Mouse (Mus musculus) intestine, postnatal 0 days (tissue): ENCODE measurements around the gene Slc10a7. TPM values are rescaled to one million over a fixed set of nuclear protein-coding genes. Genes with fewer than 3 reads are reported as not detected.

Experiments
- ATAC-seq: fragments of 200-750 bp; cut with Nextera tagmentation; 2 replicates; pipeline ENCODE4 v1.8.0; 2017; ENCODE audit warnings: mild to moderate bottlenecking, moderate TSS enrichment, moderate library complexity
- H3K27ac ChIP-seq: fragments of 300-500 bp; sonication (generic); 2 replicates; pipeline ENCODE4 v1.5.1; 2014; ENCODE audit warnings: mild to moderate bottlenecking, low read depth, low read length, moderate library complexity
- H3K27me3 ChIP-seq: fragments of 300-500 bp; sonication (generic); replicated peaks from 2 replicates; pipeline ENCODE4 v1.6.1; 2014; ENCODE audit warnings: low read length, mixed read lengths; ENCODE audit not compliant: control insufficient read depth, insufficient read depth
- H3K36me3 ChIP-seq: fragments of 300-500 bp; sonication (generic); 2 replicates; pipeline ENCODE4 v1.6.1; 2014; ENCODE audit warnings: mild to moderate bottlenecking, moderate library complexity; ENCODE audit not compliant: control insufficient read depth, insufficient read depth
- H3K4me1 ChIP-seq: fragments of 300-500 bp; sonication (generic); replicated peaks from 2 replicates; pipeline ENCODE4 v1.6.1; 2014; ENCODE audit warnings: antibody characterized with exemption, low read length, mixed read lengths; ENCODE audit not compliant: control insufficient read depth, insufficient read depth
- H3K4me2 ChIP-seq: fragments of 300-500 bp; sonication (generic); replicated peaks from 2 replicates; pipeline ENCODE4 v1.6.1; 2014; ENCODE audit warnings: low read depth, mild to moderate bottlenecking, moderate library complexity
- H3K4me3 ChIP-seq: fragments of 300-500 bp; sonication (generic); 2 replicates; pipeline ENCODE4 v1.5.1; 2014; ENCODE audit warnings: low read depth, low read length
- H3K9ac ChIP-seq: fragments of 300-500 bp; sonication (generic); 2 replicates; pipeline ENCODE4 v1.6.1; 2014; ENCODE audit warnings: mild to moderate bottlenecking, low read depth, low read length
- H3K9me3 ChIP-seq: fragments of 300-500 bp; sonication (generic); 2 replicates; pipeline ENCODE4 v1.6.1; 2016; ENCODE audit warnings: mixed run types; ENCODE audit not compliant: control insufficient read depth
- CTCF ChIP-seq: sonication (generic); IDR thresholded peaks from 2 replicates; pipeline ENCODE4 v1.5.1; 2016; ENCODE audit warnings: low read depth, mild to moderate bottlenecking, control low read depth, antibody characterized with exemption, moderate library complexity
- WGBS: fragments of 180-500 bp; shearing (Covaris S2); extraction: QIAGEN DNeasy Blood & Tissue Kit; methylation state at CpG from one replicate; pipeline ENCODE4 v1.1.7; 2014; 5-methylcytosine and 5-hydroxymethylcytosine counted together
- polyA plus RNA-seq: library from polyadenylated mRNA; unstranded; fragments of >200 nt; fragmentation: Nextera tagmentation; extraction: Ambion mirVana; gene quantifications from 2 replicates; pipeline ENCODE4 v1.2.1, GENCODE M21; 2015

The Slc10a7 gene
- polyA plus RNA-seq, 1 experiment from 2014 or later: 7.4 TPM

DNA sequence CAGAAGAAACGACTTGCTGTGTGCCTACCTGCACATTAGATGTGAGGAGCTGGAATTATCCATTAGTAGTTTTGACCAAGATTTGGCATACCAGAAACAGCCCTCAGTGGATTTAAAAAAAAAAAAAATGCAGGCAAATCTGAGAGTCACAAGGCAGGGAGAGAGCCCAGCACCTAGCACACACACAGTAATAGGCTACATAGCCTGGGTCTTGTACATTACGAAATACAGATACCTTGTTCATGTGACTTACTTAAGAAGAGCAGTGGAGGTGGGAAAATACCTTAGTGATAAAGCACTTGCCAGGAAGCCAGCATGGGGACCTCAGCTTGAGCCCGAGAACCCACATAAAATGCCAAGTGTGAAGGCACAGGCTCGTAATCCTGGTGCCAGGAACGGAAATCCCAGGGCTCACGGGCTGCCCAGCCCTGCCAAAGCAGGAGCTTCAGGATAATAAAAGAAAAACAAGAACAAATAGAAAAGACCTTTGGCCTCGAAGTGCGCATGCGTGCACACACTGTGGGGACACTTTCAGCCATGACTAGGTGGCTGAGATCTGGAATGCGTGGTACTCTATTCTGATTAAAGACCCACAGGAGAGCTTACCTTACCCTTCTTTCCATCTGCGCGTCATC, 155.3 kb downstream of the Slc10a7 start:
- Histone ChIP-seq H3K4me3 (no peak overlapping the region), H3K27me3 (no peaks in the 10 kb centered on the region), H3K27ac (peak overlapping the region; percentile 82), H3K9me3 (no peaks in the 10 kb centered on the region), H3K9ac (peak overlapping the region; percentile 22; the same call in 1 of the 2 replicates), H3K4me1 (peaks cover 5% of the 10 kb centered on the region; the same call in 1 of the 2 replicates), H3K36me3 (peaks cover 8% of the 10 kb centered on the region; the same call in 1 of the 2 replicates), H3K4me2 (peak overlapping the region; percentile 48)
- peak; percentile 72 for ATAC-seq
- no peak for TF ChIP-seq CTCF
- 64% methylated on average over 12 of the region's 12 CpGs for WGBS

DNA sequence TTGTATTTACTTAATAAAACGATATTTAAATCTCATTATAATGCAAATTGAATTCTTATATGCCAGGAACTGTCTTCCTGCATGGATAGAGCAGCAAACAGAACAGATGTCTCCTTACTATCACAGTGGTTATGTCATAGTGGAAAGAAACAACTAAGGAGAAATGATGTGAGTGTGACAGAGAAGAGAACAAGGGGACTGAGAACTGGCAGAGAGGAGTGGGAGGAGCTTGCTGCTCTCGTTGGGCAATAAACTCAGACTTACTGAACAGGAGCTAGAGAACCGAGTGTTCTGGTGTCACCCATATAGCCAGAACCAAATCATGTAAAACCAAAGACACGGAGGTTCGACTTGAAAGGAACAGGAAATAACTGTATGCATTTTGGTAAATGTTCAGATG, 158.3 kb downstream of the Slc10a7 start:
- no peak overlapping the region for H3K4me2 ChIP-seq
- H3K4me1 ChIP-seq: no peaks in the 10 kb centered on the region
- no peak overlapping the region for H3K4me3 ChIP-seq
- H3K27ac ChIP-seq: no peak overlapping the region
- H3K9me3 ChIP-seq: no peaks in the 10 kb centered on the region
- no peaks in the 10 kb centered on the region for H3K27me3 ChIP-seq
- peaks cover 8% of the 10 kb centered on the region; the same call in 1 of the 2 replicates for H3K36me3 ChIP-seq
- no peak for ATAC-seq
- TF ChIP-seq CTCF: no peak
- H3K9ac ChIP-seq: no peak overlapping the region
- 82% methylated on average over 5 of the region's 5 CpGs for WGBS

DNA sequence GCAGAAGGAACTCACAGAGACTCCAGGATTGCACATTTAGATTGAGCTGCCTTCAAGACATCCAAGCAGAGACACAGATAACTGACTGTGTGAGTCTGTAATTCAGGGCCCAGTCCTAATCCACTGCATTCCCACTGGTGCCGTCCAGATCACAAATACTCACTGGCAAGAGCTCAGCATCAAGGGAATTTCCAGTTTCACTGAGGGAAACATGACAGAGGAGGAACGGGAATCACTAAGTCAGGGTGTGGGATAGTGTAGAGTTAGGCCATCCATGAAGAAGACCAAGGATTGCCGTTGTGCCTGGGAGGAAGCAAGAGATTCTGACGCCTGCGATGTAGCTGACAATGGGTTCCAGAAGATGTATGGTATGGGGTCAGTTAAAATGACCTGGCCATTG, 159.1 kb downstream of the Slc10a7 start:
- no peaks in the 10 kb centered on the region for H3K4me1 ChIP-seq
- 89% methylated on average over 5 of the region's 5 CpGs for WGBS
- H3K9ac ChIP-seq: no peak overlapping the region
- H3K27ac ChIP-seq: no peak overlapping the region
- H3K36me3 ChIP-seq: peaks cover 12% of the 10 kb centered on the region; the same call in 1 of the 2 replicates
- H3K27me3 ChIP-seq: no peaks in the 10 kb centered on the region
- H3K4me3 ChIP-seq: no peak overlapping the region
- H3K4me2 ChIP-seq: no peak overlapping the region
- TF ChIP-seq CTCF: no peak
- no peak for ATAC-seq
- no peaks in the 10 kb centered on the region for H3K9me3 ChIP-seq

DNA sequence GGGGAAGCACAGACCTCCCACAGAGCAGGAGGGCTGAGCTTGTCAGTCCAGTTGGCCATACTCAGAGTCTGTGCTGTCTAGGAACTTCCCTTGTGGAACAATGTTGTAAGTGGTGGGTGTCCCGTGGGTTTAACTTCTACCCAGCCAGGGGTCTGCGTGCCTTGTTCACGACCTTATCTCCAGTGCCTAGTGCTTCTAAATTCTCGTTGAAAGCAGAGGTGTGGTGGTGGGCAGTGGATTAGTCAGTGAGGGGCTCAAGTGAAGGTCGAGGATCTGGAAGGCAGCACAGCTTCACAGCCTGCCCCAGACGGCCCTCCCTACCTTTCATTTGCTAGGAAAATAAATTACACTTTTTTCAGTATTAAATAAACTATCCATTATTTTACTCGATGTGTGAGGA, 161.1 kb downstream of the Slc10a7 start:
- Histone ChIP-seq H3K9me3 (no peaks in the 10 kb centered on the region), H3K27ac (no peak overlapping the region), H3K36me3 (peaks cover 12% of the 10 kb centered on the region; the same call in 1 of the 2 replicates), H3K27me3 (no peaks in the 10 kb centered on the region), H3K9ac (no peak overlapping the region), H3K4me2 (no peak overlapping the region), H3K4me1 (no peaks in the 10 kb centered on the region), H3K4me3 (no peak overlapping the region)
- TF ChIP-seq CTCF: no peak
- WGBS: 92% methylated on average over 7 of the region's 7 CpGs
- ATAC-seq: no peak

DNA sequence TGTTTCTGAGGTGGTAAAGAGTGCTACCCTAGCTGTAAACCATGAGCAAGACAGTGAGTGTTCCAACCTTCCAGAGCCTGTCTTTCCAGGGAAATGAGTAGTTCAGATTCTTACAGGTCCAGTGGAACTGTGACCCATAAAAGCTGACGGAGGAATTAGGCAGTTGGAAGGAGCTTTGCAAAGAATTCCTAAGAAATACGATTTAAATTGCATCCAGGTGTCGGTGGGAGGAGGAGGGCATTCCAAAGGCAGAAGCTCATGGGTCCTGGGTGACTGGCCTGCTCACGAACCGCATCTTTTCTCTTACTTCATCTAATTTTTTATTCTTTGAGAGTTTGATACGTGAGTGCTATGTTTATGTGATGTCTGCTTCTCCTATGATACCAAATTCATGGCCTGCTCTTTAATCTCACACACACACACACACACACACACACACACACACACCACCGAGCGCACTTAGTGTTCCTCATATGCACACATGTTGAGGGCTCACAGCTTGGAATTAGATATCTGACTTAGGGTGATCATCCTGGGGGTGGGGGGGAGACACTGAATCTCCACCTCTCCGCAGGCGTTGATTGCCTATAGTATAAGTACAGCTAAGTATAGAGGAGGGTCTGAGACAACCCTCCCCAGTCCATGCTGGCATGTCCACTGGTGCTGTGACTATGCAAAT, 169.5 kb downstream of the Slc10a7 start:
- Histone ChIP-seq H3K4me3 (no peak overlapping the region), H3K4me2 (no peak overlapping the region), H3K27me3 (no peaks in the 10 kb centered on the region), H3K36me3 (no peaks in the 10 kb centered on the region; the same call in 1 of the 2 replicates), H3K4me1 (no peaks in the 10 kb centered on the region), H3K9ac (no peak overlapping the region), H3K9me3 (no peaks in the 10 kb centered on the region), H3K27ac (no peak overlapping the region)
- no peak for ATAC-seq
- no peak for TF ChIP-seq CTCF
- 78% methylated on average over 10 of the region's 10 CpGs for WGBS

DNA sequence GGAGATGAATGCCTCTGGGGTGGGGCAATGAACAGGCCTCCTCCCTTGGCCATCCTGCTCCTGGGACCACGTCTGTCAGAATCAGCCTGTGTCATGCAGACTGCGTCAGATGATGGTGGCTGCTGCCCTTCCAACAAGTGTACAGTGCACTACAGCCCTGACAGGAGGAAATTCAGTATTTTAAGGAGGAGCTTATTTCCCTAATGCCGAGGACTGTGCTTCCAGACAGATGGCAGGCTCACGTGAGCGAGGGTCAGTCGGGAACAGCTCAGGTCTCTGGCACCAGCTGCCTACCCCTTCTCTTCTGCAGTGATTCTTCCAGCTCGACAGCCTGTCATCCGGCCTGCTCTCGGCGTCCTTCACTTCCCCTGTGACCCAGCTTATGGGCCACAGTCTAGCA, 181.6 kb downstream of the Slc10a7 start:
- TF ChIP-seq CTCF: no peak
- no peaks in the 10 kb centered on the region for H3K27me3 ChIP-seq
- no peaks in the 10 kb centered on the region for H3K4me1 ChIP-seq
- WGBS: 64% methylated on average over 10 of the region's 10 CpGs
- no peak overlapping the region for H3K4me2 ChIP-seq
- no peaks in the 10 kb centered on the region for H3K9me3 ChIP-seq
- H3K27ac ChIP-seq: no peak overlapping the region
- ATAC-seq: no peak
- H3K4me3 ChIP-seq: no peak overlapping the region
- H3K9ac ChIP-seq: no peak overlapping the region
- H3K36me3 ChIP-seq: peaks cover 6% of the 10 kb centered on the region; the same call in 1 of the 2 replicates
